Mouse (Mus musculus) hindlimb bud, embryonic 11.5 days (tissue): Measurements from ENCODE around the gene Actr3.

Source experiments
- DNase-seq: peaks from one replicate; pipeline ENCODE4 v3.0.0-alpha.2; 2012; ENCODE audit warnings: low read depth, low spot score; ENCODE audit errors: extremely low spot score

Gene Actr3

DNA sequence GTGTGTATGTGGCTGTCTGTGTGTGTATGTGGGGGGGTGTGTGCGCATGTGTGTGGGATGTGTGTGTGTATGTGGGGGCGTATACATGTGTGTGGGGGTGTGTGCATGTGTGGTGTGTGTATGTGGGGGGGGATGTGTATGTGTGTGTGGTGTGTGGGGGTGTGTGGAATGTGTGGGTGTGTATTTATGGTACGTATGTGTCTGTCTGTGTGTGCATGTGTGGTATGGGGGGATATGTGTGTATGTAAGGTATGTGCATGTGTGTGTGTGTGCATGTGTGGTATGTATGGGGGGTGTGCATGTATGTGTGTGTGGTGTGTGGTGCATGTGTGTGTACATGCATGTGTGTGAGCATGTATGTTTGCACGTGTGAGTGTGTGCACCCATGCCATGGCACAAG lies 70.0 kb downstream of the Actr3 start:
- DNase-seq, result no peak

DNA sequence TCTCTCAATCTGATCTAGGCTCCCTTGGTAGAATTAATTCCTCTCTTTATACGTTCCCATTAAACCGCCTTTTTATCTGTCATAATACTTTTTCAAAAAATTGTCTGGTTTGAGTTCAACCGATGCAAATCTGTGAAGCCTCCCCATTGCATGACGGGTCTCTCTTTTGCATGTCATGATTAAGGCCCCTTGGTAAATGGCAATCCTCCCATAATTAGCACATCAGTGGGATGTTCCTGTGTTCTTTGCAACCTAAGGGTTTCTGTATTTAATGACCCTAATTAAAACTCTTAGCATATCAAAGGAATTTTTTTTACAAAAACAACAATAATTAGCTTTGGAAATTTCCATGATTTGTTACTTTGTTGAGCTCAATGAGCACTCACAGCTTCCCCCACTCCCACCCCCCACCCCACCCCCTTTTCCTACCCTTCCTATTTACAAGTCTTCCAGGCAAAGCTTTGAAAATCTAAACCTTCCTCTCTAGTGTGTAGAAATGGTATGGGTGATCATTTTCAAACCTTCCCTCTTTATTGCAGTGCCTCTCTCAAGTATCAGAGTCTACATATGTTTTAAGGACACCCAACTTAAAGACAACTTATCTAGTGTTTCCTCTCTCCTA lies 84.0 kb downstream of the Actr3 start:
- no peak for DNase-seq

DNA sequence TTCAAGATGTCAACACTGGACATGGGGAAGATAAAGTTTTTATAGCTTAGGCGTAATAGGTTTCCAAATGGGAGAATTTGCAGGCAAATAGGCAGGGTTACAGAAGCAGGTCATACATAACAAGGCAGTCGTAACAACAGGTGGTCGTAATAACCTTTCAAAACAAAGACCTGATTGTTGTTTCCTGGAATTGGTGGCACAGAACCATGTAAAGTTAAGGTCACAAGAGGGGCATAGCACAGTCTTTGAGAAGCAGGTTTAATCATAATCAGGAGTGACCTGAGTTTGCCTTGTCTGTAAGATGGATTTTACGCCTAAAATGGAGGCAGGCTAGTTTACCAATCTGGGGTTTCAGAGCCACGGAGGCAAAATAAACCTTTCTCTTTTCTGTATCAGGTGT lies 84.7 kb downstream of the Actr3 start:
- DNase-seq, result no peak

DNA sequence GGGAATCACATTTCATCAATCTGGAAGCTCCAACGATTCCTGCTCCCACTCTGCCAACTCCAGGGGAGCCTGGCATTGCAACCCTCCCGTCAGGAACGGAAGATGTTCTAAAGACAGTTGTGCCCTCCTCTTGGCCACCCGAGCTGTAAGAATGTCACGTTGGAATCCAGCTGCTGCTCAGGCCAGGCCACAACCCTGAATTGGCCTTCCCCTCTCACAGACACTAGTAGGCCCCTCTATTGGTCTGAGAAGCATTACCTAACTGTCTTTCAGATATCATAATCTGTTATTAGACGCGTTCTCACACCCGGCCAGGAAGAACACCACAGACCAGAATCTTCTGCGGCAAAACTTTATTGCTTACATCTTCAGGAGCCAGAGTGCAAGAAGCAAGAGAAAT lies 89.7 kb downstream of the Actr3 start:
- DNase-seq, result no peak

DNA sequence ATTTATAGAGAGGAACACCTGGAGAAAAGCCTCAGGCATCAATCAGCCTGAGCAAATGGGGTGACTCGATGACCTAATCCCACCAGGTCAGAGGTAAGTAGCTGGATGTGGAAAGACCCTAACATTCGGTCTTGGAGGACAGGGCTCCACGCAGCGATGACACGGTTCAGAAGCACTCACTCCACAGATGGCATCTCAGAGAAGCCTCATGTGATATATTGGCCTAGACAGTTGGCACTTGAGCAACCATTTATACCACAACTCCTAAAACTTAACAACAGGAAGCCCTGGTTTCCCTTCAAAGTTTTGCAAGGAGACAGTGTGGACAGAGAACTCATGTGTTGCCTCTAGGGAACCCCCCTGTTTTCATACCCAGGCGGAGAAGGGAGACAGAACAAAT lies 90.1 kb downstream of the Actr3 start:
- DNase-seq, result no peak

DNA sequence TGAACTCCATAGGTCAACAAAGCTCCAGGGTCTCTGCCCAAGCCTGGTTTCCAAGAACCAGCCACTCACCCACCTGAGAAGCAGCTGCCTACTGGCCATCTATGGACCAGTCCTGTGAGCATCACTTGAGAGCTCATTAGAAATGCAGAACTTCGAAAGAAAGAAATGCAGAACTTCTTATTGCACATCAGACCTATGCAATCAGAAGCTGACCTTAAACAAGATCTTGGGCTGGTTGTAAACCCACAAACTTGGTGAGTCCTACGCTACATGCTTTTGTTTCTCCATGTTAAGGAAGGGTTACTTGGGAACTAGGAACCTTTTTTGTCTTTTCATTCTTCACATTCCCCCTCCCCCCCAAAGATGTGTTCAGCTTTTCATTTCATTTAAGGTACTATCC lies 92.4 kb downstream of the Actr3 start:
- DNase-seq, result no peak
